Comparison of ENCODE assay signal across 9 mouse cellular contexts in the genomic region with DNA sequence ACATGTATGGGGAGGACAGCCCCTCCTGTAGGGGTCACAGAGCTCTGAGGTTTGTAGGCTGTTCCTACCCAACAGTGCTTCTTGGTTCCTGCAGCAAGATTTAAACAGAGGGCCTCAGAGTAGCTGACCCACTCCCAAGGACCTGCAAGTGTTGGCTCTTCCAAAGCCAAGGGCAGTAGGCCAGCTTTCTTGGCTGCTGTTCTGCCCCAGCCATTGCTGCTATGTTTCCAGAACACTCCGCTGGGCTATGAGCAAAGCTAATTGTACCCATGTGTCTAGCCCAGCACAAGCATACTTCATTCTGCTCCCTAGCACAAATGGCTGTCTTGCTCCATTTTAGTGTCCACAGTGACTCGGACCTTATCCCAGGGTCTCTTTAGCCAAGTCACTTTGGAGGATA. TPM values are rescaled to one million over a fixed set of nuclear protein-coding genes. Genes with fewer than 3 reads are reported as not detected.
DNase-seq lines count a peak whose midpoint lies in the region; ATAC-seq and TF ChIP-seq lines count a peak whose summit lies in the region.
"Had no signal": no experiment of that assay in that cellular context is flagged by ENCODE, and none has a peak within 500 bp of the region (broad histone marks: within the 10 kb centered on the region; RNA-seq: fewer than 3 reads in every experiment).

No protein-coding gene starts in this region.

- no peak overlapping the region for H3K4me3 ChIP-seq in limb, embryonic 14.5 days (replicated peaks; ENCODE audit: low read length)
- no peak overlapping the region for H3K4me3 ChIP-seq in limb, embryonic 10.5 days
- H3K4me3 ChIP-seq: neural tube, embryonic 13.5 days had no signal

- no peaks in the 10 kb centered on the region for H3K9me3 ChIP-seq in limb, embryonic 14.5 days (ENCODE audit: control insufficient read depth, low read length)
- no peaks in the 10 kb centered on the region for H3K9me3 ChIP-seq in limb, embryonic 10.5 days (replicated peaks)
- H3K9me3 ChIP-seq: neural tube, embryonic 13.5 days had no signal

- no peaks in the 10 kb centered on the region for H3K27me3 ChIP-seq in limb, embryonic 14.5 days (ENCODE audit: control insufficient read depth, insufficient read depth, low read length)
- no peaks in the 10 kb centered on the region for H3K27me3 ChIP-seq in limb, embryonic 10.5 days (ENCODE audit: low read depth, poor library complexity, severe bottlenecking)
- H3K27me3 ChIP-seq: neural tube, embryonic 13.5 days had no signal

- no peak overlapping the region for H3K27ac ChIP-seq in limb, embryonic 14.5 days (replicated peaks; ENCODE audit: low read depth, low read length)
- H3K27ac ChIP-seq in limb, embryonic 10.5 days = no peak overlapping the region
- H3K27ac ChIP-seq: neural tube, embryonic 13.5 days had no signal

- peak; percentile 41 for DNase-seq in limb, embryonic 14.5 days (ENCODE audit: low spot score)
- no peak for DNase-seq in limb, embryonic 10.5 days (ENCODE audit: low spot score)
- DNase-seq in frontal cortex, postnatal 10 days (ENCODE audit: low spot score in 2 of 2) = peak; percentile 46 to 52
- peak; percentile 64 to 75 for DNase-seq in layer of hippocampus, postnatal 10 days (ENCODE audit: low spot score in 2 of 2)
- DNase-seq in ovary, postnatal 14 days (ENCODE audit: low spot score) = peak; percentile 49
- DNase-seq in spleen, postnatal 4 days (ENCODE audit: low spot score in 2 of 2) = no peak

- H3K36me3 ChIP-seq in limb, embryonic 14.5 days (ENCODE audit: control insufficient read depth, insufficient read depth, low read length) = no peaks in the 10 kb centered on the region; the same call in 1 of the 2 replicates
- H3K36me3 ChIP-seq in limb, embryonic 10.5 days = no peaks in the 10 kb centered on the region
- H3K36me3 ChIP-seq: neural tube, embryonic 13.5 days had no signal

- H3K4me2 ChIP-seq in limb, embryonic 14.5 days (replicated peaks; ENCODE audit: low read depth, low read length, severe bottlenecking) = no peak overlapping the region
- H3K4me2 ChIP-seq: neural tube, embryonic 13.5 days had no signal

- H3K4me1 ChIP-seq in limb, embryonic 14.5 days (ENCODE audit: control insufficient read depth, insufficient read depth, low read length) = no peaks in the 10 kb centered on the region
- no peaks in the 10 kb centered on the region for H3K4me1 ChIP-seq in limb, embryonic 10.5 days

- no peak for ATAC-seq in limb, embryonic 14.5 days (ENCODE audit: low FRiP score, low read depth)
- no peak for ATAC-seq in erythroid progenitor cell, adult 5-6 weeks (replicated peaks; ENCODE audit: low FRiP score, poor library complexity, severe bottlenecking)
- no peak for ATAC-seq in CD4-positive, CD25-positive, alpha-beta regulatory T cell, adult 4 months

- 79% methylated on average over 2 of the region's 2 CpGs for WGBS in limb, embryonic 14.5 days
- 93% methylated on average over 2 of the region's 2 CpGs for WGBS in limb, embryonic 10.5 days

- no peak for TF ChIP-seq POLR2A in limb, embryonic 14.5 days (IDR thresholded peaks at IDR 0.05; ENCODE audit: borderline replicate concordance, extremely low read depth, insufficient read depth, insufficient read length)

- no peak overlapping the region for H3K9ac ChIP-seq in limb, embryonic 14.5 days (ENCODE audit: low read depth, low read length, severe bottlenecking)
- H3K9ac ChIP-seq: neural tube, embryonic 13.5 days had no signal

RNA-seq across cellular contexts. Expression of gene Vstm4, which starts 40.3 kb away (rescaled TPM):
- 13.2 and 14.8 TPM in 2 replicates for polyA plus RNA-seq in limb, embryonic 14.5 days (2012; rRNA removed)
- 21.9 and 25.0 TPM in 2 replicates for polyA plus RNA-seq in limb, embryonic 14.5 days (2014; fragmentation: Nextera tagmentation; extraction: Ambion mirVana)
- polyA plus RNA-seq in limb, embryonic 10.5 days (2016; fragmentation: Nextera tagmentation; extraction: Ambion mirVana) = 1.1 and 1.4 TPM in 2 replicates
- total RNA-seq in layer of hippocampus, postnatal 10 days (2021) = 1 to 10 TPM; 6.2 to 6.3 TPM
- total RNA-seq in erythroid progenitor cell, adult 5-6 weeks (2015; ENCODE audit: low replicate concordance) = 1.1 and 1.3 TPM in 2 replicates
- total RNA-seq in erythroid progenitor cell, adult 5-6 weeks (2017; ENCODE audit: low replicate concordance) = 1.4 and 2.6 TPM in 2 replicates
- polyA plus RNA-seq in CD4-positive, CD25-positive, alpha-beta regulatory T cell, adult 4 months (2017; shearing (Covaris generic)) = not detected

Comparison
In these comparisons a context has a peak if more than half of its experiments do, and no peak if none do; other contexts are left out.
1. DNase-seq: peak in limb, embryonic 14.5 days (single experiment), frontal cortex, postnatal 10 days (2 of 2), layer of hippocampus, postnatal 10 days (2 of 2) and ovary, postnatal 14 days (single experiment); none in limb, embryonic 10.5 days (single experiment) and spleen, postnatal 4 days (0 of 2).